Mouse (Mus musculus) thymus, postnatal 4 days (tissue): ENCODE data around the gene Il31.
A peak's percentile ranks its signal among the peaks of the same experiment; 100 is the strongest.

Experiments
- DNase-seq: peaks from one replicate; pipeline ENCODE4 v3.0.0; 2021

Il31 gene

GRCm38 (mm10) chr5:123470784-123471400 is 18.4 kb downstream of the Il31 start:
- DNase-seq, result no peak

DNA sequence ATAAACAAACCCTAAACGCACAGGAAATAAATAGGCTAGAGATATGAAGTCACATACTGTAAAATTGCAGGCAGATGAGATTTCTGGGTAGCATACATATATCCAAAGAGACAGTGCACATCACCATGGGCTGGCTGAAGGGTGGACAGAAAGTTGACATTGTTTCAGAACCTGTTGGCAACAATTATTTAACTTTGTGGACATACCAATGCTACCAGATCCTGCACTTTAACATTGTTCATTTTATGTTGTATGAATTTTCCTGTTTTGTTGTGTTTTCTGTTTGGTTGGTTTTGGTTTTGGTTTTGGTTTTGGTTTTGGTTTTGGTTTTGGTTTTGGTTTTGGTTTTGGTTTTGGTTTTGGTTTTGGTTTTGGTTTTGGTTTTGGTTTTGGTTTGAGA is 24.7 kb downstream of the Il31 start:
- DNase-seq, result no peak

DNA sequence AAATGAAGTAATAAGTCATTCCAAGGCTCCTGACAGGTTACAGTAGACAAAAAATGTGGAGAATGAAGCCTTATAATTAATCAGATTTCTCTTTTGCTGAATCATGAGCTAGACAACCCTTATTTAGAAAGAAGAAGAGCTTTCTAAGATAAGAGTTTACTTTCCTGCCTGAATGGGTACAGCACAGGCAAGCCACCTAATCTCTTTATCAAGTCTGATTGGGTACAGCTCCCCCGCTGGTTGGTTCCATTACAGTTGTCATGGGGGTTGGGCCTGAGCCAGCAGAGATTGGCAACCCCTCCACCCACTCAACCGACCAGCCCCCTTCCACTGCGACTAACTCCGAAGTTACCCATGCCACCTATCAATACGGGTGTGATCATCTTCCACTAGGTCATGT is 27.9 kb downstream of the Il31 start:
- DNase-seq, result peak; percentile 40

DNA sequence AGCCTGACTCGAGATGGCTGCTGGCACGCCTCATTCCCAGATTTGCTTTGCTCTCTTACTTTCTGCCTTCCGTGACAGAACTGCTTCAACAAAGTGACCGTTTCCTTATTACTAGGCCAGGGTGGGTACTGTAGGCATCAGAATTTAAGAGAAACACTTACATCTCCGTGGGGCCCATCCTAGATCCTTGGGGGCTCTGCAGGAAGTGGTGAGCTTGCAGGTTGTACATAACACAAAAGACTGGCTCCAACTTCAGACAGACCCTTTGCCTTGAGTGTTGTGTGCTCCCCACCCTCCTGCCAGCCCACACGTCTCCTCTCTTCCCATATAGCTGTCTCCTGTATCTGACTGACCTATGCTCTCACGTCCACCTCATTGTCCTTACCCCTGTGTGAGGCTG is 37.4 kb downstream of the Il31 start:
- peak; percentile 53 for DNase-seq

- no peak for DNase-seq
Observed at GRCm38 (mm10) chr5:123444849-123445334, 44.4 kb downstream of the Il31 start.

DNA sequence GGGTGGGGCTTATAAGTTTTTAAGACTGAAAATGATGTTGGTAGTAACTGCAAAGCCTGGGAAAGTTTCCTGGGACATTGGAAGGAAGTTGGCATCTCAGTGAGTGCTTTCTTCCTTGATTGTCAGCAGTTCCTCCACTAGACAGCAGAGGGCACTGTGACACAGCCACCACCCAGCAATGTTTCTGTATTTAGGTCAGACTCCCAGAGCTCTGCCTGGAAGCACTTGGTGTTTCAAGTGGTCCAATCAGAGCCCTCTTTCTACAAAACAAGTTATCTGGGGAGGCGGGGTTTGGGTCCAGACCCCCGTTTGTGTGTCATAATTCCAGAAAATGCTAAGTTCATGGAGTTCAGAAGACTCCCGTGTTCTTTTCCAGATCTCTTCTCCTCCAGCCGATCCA is 45.2 kb downstream of the Il31 start:
- DNase-seq, result peak; percentile 76

DNA sequence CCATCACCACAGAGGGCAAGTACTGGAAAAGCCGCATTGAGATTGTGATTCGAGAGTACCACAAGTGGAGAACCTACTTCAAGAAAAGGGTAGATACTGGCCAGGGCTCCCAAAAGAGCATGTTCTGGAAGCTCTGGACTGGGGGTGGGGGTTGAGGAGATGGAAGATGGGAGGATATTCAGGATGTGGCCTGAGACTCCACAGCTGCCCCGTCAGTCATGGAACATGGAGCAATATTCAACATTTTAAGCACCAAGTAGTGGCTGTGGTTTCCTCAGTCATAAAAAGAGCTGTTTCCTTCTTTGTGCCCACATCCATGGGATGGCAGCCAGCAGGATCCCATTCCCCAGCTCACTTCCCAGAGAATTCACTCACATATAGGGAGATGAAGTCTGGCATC is 47.0 kb downstream of the Il31 start:
- DNase-seq, result no peak

- no peak for DNase-seq
Observed at GRCm38 (mm10) chr5:123440664-123441063, 48.6 kb downstream of the Il31 start.

DNA sequence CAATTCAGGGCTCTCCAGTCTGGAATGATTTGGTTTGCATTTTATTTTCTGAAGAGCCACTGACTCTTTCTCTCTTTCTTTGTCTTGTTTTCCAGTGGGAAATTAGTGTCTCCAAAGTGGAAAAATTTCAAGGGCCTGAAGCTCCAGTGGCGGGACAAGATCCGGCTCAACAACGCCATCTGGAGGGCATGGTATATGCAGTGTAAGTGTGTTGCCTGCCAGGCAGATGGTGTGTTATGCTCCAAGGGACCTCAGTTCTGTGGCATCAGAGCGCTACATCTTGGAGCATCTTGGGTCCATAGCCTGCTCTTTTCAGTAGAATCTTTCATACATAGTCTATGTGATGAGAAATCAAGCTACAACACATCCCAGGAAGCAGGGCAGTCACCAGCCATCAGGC is 49.3 kb downstream of the Il31 start:
- DNase-seq, result peak; percentile 48

- no peak for DNase-seq
Observed at GRCm38 (mm10) chr5:123439312-123439711, 50.0 kb downstream of the Il31 start.

DNA sequence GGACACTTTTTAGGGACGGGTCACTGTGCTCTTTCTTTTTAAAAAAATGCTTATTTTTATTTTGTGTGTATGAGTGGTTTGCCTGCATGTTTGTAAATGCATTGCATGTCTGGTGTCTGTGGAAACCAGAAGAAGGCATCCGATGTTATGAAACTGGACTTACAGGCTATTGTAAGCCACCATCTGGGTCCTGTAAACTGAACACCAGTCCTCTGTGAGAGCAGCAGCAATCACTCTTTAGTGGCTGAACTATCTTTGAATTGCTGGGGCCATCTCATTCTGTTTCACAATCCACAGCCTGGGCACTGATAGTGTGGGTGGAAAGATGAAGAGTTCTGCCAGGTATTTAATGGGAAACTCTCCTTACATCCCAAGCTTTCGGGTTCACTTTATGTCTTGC is 50.9 kb downstream of the Il31 start:
- no peak for DNase-seq

DNA sequence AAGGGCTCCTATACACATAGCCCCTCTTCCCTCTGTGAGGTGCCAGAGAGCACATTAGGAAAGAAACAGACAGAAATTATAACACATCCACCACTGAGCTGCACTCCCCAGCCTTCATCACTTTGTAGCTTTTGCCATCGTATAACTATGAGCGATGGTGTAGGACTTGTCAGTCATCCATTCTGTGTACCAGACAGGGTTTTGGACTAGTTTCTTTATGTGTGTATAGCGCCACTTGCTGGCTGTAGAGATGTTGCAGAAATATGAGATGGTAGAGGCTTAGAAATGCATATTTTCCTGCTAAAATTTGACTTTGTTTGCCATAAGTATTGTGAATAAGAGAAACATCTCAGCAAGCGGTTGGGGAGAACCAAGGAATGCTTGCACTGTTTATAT is 52.5 kb downstream of the Il31 start:
- DNase-seq, result peak; percentile 72

DNA sequence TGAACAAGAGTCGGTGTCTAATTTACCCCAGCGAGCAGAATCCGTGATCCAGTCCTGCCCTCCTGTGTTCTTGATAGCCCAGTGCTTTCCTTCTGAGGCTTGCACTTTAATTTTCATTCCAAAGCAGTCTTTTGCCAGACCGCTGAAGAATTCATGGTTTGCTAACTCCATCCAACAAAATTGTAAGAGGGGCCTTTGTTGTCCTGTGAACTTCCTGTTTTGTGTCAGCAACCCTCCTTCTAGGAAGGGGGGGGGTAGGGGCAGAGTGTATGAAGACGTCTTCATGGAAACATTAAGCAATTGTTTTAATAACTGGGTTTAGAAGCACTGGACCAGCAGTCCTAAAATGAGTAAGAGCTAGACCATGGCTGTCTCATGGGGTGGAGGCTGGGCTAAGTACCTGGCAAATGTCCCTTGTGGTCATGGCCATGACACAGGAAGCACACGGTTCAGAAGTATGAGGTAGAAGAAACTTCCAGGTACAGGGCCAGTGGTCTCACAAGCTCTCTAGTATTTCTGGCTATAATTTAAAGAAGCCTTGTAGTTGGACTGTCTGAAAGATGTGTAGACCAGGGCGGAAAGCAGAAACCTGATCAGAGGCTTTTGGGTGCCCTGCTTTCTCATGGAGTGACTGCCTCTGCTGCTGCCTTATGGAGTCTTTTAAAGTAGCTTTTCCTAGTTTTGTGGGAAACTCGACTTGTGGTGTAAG is 53.1 kb downstream of the Il31 start:
- DNase-seq, result no peak

- no peak for DNase-seq
Observed at GRCm38 (mm10) chr5:123432305-123432874, 56.9 kb downstream of the Il31 start.

- no peak for DNase-seq
Observed at GRCm38 (mm10) chr5:123431524-123432304, 57.6 kb downstream of the Il31 start.
